Mouse (Mus musculus) cerebellum, postnatal 14 days (tissue): ENCODE data around the gene Prkcg.
"Not testable (repeated sequence)": the region's sequence is repeated elsewhere in the genome, so short reads cannot be mapped to it uniquely, and the experiment has no call there.

Source experiments
- DNase-seq, 2 experiments: peaks; one replicate each; pipeline ENCODE4 v3.0.0; 2021; ENCODE audit warnings: mixed read lengths in 2 of 2

Prkcg gene

DNA sequence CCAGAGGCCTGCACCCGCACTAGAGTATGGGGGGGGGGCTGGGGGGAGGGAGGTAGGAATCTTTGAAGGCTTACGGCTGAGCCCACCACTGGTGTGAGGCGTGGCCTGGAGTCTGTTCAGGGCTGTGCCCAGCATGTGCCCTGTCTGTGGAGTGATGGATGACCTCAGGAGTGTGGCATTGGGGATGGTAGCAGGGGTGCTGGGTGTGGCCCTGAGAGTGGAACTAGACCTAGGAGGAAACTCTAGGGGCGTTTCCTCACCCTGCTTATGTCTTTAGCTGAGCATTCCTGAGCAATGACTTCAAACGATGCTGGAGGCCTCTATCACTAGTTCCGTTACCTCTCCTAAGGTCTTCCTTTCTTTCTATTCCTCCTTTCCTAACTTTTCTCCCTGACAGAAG, 2.2 kb downstream of the Prkcg start:
- DNase-seq = peak in 1 of 2 experiments; percentile 14

DNA sequence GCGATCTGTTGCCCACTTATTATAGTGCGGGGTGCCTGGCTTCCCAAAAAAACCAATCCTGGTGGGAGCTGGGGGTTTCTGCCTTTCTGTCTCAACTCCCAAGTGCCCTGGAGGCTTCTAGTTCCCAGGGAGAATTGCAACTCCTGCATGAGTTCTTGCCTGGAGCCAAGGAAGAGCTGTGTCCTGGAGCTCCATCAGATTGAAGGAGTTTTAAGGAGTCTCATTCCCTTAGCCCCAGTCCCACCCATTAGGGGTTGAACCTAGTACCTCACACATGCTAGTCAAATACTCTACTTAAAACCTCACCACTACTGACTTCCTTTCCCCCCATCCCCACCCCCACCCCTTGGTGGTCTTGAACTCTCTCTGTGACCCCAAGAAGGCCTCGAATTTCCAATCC, 2.8 kb downstream of the Prkcg start:
- DNase-seq = no peak

DNA sequence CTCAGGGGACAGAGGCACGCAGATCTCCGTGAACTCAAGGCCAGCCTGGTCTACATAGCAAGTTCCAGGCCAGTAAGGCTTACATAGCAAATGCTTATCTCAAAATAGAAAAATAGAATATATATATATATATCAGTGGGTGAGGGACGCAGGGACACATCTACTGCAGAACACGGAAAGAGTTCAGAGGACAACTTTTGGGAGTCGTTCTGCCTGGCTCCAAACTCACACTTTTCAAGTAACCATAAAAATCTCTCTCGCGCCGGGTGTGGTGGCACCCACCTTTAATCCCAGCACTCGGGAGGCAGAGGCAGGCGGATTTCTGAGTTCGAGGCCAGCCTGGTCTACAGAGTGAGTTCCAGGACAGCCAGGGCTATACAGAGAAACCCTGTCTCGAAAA, 3.3 kb downstream of the Prkcg start:
- DNase-seq = not testable (repeated sequence)

DNA sequence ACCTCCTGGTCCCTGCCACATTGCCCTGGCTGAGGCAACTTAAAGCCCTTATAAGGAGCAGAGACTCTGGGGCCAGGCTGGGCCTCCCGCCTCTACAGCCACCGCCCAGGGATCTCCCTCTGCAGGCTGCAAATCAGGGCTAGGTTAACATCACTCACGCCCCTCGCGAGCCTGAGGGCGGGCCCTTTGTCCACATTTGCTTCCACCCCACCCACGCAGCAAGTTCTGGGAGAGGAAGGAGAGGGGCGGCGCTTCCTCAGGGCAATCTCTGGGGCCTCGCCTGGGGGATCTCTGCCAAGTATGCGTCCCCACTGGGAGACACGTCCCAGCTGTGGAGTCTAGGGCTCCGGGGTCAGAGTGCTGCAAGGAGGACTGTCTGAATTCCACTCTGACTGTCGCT, 3.8 kb downstream of the Prkcg start:
- DNase-seq = peak; percentile 33 to 54

DNA sequence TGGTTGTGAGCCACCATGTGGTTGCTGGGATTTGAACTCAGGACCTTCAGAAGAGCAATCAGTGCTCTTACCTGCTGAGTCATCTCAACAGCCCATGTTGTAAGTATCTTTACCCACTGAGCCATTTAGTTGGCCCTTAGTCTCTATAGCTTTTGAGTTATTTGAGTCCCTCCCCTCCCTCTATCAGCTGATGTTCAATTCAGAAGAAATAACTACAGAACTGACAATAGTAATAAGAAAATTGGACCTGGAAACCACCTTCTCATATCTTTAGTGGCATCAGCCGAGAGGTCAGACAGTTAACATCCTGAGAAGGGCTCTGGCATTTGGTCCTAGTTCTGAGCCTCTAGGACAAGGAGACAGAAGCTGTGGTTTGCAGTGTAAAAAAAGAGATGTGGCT, 5.8 kb downstream of the Prkcg start:
- no peak for DNase-seq

DNA sequence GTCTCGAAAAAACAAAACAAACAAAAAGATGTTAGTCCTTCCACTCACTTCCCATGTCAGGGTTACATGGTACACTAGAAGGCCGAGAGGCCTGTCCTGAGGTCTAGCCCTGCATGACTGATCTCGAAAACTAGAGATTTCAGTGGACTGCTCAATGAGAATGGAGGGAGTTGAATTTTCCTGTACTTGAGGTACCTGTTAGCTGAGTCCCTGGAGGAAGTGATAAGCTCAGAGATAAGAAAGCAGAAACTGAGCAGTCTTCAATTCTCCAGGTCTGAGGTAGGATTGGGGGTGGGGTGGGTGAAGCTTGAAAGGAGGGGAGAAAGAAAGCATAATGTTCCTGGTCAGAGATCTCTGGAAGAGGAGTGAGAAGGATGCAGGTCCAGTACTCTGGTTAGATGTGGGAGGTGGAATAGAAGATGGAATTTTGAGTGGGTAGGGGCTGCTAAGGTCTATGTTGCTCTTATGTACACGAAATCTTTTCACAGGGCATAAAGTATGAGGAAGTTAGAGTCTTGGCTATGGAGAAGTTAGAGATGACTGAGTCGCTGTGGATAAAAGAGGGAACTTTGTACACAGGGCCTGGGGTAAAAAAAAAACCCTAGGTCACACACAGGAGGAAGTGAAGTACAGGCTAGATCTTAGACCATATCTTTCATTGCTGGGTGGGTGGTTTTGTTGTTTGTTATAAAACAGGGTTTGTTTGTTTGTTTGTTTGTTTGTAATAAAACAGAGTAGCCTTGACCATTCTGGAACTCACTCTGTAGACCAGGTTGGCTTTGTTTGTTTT, 6.5 kb downstream of the Prkcg start:
- DNase-seq = no peak

DNA sequence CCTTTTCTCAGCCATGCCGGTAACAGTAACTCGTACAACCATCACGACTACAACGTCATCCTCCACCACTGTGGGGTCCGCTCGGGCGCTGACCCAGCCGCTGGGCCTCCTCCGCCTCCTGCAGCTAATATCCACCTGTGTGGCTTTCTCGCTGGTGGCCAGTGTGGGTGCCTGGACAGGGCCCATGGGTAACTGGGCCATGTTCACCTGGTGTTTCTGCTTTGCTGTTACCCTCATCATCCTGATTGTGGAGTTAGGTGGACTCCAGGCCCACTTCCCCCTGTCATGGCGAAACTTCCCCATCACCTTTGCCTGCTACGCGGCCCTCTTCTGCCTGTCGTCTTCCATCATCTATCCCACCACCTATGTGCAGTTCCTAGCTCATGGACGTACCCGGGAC, 7.7 kb downstream of the Prkcg start:
- no peak for DNase-seq

DNA sequence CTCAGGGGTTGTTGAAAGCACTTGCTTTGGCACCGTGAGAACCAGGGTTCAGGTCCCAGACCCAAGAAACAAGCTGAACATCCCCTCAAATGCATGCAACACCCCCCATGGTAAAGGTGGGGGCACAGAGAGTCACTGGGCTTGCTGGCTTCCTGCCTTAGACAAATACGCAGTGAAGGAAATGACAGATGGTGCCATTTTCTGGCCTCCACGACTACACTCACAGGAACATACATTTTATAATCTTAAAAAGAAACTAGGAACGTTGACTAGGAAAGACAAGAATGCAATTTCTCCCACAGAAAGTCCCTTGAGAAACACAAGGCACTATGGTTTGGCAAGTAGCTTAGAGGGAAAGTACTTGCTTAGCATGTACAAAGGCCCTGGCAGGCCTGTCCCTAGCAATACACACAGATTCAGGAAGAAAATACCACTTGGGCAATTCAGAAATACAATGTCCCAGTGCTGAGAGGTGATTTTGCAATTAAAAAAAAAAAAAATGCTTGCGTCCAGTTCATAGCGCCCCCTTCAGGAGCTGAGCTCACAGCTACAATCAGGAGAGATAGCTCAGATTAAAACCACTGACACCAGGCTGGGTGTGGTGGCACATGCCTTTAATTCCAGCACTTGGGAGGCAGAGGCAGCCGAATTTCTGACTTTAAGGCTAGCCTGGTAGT, 11.1 kb downstream of the Prkcg start:
- peak; percentile 35 to 56 for DNase-seq

DNA sequence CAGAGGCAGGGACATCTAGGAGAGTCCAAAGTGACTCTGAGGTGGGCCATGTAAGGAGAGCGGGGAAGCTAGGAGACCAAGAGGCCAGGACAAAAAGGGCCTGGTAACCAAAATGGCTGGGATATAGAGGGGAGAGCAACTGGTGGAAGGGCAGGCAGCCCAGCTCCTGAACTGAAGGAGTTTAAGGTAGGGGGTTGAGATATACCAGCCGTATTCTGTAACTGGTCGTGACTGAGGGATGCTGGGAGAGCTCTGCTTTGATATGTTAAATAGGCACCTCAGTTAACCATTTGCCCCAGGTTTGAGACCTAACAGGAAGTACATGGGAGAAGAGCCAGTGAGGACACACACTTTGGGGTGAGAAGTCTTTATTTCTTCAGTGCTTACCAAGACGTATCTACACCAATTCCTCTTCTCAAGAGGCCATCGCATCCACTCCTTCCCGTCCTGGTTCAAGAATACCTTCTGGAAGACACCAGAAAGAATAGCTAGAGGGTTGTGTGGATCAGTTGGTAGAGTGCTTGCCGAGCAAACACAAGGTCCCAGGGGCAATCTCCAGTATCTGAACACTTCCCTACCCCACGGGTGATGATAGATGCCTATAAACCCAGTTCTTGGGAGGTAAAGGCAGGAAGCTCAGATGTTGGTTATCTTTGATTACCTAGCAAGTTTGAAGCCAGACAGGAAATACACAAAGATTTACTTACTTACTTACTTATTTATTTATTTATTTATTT, 12.1 kb downstream of the Prkcg start:
- no peak for DNase-seq

DNA sequence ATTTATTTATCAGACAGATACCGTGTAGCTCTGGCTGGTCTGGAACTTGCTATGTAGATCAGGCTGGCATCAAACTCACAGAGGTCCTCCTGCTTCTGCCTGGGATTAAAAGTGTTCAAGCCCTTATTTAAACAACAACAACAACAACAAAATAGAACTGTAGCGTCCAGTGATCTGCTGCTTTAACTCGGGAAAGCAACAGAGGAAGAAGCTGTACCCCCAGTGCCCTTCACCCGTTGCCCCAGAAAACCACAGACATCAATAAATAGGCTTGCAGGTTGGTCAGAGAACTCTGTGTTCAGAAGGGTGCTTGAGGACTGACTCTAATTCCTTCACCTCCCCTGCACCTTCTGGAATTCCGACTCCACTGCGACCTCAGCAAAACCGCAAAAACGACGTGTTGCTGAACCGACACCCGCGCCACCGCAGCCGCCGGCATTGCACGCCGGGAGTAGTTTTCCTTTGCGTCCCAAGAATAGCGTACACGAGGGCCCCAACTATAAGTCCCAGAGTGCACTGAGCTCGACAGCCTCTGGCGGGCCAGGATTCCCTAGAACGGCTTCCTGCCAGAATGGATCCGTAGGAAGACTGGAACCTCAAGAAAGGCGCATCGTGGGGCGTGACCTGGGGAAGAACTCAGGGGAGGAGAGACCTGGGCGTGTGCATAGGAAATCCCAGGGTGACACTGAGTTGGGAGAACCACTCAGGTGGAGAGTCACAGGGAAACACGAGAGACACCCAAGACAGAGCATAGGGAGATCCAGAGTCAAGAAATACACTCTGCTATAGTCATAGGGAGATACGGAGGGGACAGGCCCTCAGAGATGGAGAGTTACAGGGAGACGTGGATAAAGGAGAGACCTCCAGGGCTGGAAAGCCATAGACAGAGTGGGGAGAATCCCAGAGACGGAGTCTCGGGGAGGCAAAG, 12.9 kb downstream of the Prkcg start:
- DNase-seq = peak; percentile 37 to 42

DNA sequence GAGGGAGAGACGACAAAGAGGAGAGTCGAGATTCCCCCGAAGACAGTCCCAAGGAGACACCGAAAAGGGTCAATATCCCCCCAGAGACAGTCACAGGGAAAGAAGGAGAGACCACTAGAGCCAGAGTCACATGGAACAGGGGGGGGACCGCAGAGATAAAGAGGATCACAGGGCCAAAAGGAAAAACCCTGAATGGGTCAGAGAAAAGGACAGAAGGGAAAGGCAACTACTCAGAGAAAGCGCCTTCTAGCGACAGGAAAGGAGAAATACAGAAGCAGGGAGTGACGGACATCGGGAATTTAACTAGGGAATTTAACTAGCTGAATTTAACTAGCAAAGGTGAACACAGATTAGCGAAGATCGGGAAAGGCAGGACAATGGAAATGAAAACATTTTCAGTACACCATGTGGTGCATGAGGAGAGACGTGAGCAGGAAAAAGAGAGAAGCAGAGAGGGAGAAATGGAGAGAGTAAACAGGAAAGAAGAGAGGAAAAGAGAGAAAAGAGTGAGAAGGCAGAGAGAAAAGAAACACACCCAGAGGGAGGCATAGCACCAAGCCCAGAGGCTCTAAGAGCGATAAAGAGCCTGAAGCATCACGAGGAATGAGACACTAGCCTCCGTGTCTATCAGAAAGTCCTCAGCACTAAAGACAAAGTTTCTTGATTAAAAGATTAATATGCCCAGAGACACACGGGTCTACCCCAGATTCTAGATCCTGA, 13.7 kb downstream of the Prkcg start:
- DNase-seq = peak; percentile 27 to 50

DNA sequence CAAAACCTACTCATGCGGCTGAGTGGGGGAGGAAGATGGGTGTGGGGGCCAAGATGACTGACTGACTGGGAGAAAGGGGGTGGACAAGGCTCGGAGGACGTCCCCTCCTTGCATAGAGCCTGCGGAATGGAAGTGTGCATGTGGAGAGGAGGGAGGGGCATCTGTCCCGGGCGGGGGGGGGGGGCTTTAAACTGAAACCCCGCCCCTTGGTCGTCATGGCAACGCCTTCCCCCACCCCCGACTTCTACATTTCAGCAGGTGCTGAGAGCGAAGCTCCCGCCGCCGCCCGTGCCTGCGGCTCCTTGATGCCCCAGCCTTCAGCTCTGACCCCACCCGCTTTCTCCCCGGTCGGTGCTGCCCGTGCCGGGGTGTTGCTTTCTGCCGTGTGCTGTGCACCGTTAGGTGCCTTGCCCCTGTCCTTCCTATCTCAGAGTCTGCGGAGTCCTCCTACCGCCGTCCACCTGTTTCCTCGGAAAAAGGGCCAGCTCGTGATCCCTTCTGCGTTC, 14.3 kb downstream of the Prkcg start:
- DNase-seq = peak; percentile 70 to 78

DNA sequence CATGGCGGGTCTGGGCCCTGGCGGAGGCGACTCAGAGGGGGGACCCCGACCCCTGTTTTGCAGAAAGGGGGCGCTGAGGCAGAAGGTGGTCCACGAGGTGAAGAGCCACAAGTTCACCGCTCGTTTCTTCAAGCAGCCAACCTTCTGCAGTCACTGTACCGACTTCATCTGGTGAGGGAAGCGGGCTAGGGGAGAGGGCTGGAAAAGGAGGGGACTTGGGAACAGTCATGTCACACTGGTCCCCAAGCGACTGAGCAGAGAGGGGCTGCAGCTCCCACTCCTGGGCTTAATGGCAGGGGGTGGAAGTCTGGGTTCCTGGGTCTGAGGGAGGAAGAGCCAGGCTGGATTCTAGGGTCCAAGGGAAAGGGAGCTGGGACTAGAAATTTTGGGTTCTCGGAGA, 14.8 kb downstream of the Prkcg start:
- DNase-seq = peak in 1 of 2 experiments; percentile 41

DNA sequence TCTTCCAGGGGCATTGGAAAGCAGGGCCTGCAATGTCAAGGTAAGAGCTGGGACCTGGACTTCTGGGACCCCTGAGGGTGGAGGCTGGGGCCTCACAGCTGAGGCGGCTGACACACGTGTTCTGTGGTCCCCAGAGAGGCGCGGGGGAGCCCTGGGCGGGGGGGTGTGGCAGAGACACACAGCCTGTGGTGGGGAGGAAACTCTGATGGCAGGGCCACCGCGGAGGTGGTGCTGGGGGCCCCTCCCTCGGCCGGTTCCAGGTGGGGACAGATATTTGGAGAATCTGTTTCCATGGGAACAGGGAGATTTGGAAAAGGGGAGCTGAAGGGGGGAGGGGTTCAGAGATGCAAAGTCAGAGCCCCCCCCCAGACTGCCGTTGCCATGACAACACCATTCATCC, 15.3 kb downstream of the Prkcg start:
- peak; percentile 42 to 43 for DNase-seq

DNA sequence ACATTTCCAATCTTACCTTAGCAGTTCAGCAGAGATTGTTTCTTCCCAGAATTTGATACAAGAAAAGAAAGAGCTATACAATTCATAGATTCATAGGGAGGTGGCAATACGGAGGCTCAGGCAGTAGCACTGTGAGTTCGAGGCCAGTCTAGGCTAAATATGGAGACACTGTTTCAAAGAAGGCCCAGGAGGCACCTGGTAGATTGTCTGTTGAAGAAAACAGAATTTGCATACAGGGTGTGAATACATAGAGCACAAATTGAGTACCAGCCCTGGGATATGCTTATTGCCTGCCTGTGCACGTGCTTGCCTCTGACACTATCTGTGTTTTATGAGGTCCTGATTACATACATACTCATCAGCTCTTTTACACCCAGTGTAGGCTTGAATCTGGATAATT, 17.4 kb downstream of the Prkcg start:
- DNase-seq = no peak

DNA sequence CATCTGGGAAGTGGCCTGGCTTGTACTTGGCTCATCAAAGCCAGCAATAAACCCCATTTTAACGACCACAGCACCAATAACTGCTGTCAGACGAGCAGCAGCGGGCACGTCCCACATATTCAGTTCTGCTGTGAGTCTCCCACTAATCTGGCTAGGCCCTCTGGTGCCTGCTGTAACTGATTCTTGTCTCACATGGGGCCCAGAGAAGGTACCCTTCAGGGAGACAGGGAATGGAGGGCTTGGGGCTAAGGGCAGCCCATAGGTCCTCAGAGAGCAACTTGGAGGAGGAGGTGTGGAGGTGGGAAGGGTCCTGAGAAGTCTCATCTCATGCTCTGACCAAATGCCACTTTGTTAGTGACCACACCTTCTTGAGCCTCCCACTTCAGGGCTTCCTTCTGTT, 19.7 kb downstream of the Prkcg start:
- DNase-seq = no peak

DNA sequence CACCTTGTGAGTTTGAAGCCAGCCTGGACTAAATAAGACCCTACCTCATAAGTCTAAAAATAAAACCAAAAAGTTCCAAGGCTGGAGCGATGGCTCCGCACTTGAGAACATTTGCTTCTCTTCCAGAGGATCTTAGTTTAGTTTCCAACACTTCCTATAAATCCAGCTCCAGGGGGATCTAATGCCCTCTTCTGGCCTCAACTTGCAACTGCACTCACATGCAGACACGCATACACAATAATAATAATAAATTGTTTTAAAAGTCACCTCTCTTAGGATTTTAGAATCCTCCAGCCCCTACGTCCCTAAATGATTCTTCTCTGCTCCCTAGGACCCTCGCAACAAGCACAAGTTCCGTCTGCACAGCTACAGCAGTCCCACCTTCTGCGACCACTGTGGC, 21.3 kb downstream of the Prkcg start:
- DNase-seq = no peak

DNA sequence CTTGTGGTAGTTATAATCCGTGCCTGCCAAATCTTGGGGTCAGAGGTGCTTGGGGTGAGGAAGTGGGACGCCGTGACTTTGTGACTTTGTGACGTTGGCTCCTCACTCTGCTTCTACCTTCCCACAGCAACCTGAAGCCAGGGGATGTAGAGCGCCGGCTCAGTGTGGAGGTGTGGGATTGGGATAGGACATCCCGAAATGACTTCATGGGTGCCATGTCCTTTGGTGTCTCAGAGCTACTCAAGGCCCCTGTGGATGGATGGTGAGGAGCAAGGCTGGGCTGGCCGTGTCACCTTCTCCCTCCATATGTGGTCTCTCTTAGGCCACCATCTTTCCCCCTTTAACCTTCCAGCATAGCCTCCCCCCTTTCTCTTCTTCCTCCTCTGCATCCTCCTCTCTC, 24.6 kb downstream of the Prkcg start:
- DNase-seq = no peak

DNA sequence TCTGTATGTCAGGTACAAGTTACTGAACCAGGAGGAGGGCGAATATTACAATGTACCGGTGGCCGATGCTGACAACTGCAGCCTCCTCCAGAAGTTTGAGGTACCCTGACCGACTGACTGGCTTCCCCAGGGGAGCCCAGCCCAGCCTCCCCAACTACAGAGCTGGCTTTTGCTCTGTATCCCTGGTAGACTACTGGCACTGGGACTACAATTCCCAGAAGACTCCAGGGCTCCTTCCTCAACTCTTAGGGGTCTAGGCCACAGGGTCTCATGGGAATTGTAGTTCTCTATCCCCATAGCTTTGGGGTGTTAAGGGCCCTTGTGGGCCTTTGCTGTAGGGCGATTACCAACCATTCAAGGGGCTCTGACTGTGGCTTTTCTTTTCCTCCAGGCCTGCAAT, 25.1 kb downstream of the Prkcg start:
- no peak for DNase-seq

DNA sequence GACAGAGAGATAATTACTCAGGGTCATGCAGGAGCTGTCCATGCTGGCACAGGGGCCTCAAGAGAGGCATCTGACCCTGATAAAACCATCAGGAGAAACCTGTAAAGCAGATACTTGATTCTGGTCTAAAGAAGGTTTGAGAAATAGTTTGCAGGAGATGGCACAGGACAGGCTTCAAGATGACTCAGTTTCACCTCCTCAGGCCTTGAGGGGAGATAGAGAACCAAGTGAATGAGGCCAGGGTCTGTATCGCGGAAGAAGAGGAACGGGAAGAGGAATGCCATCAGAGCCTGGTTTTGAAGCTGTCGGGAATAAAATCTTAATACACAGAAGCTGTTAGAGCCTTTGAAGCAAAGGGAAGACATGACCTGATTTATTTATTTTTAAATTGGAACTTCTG, 28.7 kb downstream of the Prkcg start:
- DNase-seq = no peak

DNA sequence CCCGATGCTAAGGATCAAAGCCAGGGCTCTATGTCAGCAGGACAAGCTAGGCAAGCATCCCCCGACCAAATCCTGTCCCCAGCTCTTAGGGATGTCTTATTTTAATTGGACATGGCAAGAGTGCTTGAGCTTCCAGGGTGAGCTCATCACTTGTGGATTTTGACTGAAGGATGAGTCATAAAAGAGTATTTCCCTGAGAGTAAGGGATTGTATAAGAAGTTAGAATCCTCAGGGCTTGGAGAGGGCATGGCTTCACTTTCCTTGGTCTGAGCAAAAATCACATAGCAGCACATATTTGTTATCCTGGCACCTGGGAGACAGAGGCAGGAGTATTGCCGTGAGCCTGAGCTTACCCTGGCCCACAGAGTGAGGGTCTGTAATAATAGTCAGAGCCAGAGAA, 31.9 kb downstream of the Prkcg start:
- DNase-seq = no peak

DNA sequence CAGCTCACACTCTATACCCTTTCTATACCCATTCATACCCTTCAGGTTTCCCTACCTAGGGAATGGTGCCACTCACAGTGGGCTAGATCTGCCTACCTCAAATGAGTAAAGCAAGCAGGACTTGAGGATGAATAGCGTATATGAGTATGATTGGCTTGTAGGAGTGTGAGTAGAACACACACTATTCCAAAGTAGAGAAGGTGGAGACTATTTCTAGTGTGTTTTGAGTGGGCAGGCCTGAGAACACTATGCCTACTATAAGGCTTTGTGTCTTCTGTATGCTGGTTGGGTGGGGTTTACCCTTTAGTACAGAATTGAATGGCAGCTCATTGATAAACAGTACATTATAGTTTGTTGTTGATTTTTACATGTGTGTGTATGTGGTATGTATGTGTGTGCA, 34.8 kb downstream of the Prkcg start:
- DNase-seq = no peak
